Mouse (Mus musculus): ENCODE results near the gene Dgcr2.
A peak's percentile ranks its signal among the peaks of the same experiment; 100 is the strongest.

Dgcr2 gene

DNA sequence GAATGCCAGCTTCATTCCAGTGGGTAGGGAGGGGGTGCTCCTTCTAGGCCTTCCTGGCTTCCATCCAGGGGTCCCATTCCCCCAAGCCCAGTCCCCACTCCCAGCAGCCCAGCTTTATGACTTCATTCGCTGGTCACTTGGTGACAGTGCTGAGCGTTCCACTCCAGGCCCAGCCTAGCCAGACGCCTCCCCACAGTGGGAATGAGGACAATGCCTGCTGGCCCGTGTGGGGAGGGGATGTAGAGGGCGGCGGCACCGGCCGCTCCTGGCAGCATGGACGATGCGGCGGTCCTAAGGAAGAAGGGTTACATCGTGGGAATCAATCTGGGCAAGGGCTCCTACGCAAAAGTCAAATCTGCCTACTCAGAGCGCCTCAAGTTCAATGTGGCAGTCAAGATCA, at the start of gene Dgcr2, which contains the start of gene Tssk2:
TSS of gene Dgcr2 (minus strand) at position 101 of the 400 bp plus-strand sequence.
TSS of gene Tssk2 (plus strand) at position 176 of the 400 bp plus-strand sequence.
- DNase-seq (ENCODE audit: low read depth) = no peak

DNA sequence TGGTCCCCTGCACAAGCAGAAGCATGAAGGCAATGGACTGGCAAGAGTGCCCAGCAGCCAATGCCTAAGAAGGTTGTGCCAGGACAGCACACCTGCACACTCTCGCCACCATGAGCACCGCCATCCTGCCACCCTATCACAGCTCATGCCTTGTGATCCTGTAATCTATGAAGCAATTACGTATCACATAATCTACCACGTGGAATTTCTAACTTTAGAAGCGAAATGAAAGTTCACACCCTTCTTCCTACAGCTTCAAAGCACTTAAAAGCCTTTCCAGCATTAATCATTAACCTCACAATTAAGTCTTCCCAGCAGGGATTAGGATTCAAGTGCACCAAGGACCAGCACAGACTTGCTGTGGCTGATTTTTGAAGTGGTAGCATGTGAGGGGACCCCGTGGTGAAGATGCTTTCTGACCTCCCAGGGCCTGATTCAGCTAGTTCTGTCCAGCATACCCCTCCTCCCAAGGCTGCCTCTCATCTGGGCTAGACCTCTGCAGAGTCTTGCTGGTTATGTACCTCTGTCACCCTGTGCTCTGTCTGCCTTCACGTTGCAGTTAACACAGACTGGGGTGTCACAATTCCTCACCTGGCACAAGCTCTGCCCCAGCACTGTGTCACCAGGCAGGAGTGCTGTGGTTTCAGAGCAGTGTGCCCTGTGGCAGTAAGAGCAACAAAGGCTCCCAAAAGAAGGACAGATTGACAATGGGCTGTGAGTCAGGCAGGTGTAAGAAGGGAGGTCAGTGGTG, 46.9 kb upstream of the Dgcr2 start:
- DNase-seq (ENCODE audit: low read depth) = no peak

DNA sequence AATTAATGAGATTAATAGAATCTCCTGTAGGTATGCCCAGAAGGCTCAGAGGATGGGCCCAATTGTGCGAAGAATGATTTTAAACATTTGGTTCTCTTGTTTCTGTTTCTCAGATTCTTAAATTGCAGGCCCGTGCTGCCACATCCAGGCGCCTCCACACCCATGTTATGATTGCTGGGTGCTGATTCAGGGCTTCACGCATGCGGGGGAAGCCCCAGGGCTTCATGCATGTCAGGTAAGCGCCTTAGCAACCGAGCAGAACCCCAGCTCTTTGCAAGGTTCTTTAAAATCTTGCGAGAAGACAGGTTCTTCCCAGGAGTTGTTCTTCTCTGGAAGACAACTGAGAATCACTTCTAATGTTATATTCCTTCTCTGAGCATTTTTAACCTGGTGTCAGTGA, 45.1 kb upstream of the Dgcr2 start:
- DNase-seq (ENCODE audit: low read depth) = no peak

DNA sequence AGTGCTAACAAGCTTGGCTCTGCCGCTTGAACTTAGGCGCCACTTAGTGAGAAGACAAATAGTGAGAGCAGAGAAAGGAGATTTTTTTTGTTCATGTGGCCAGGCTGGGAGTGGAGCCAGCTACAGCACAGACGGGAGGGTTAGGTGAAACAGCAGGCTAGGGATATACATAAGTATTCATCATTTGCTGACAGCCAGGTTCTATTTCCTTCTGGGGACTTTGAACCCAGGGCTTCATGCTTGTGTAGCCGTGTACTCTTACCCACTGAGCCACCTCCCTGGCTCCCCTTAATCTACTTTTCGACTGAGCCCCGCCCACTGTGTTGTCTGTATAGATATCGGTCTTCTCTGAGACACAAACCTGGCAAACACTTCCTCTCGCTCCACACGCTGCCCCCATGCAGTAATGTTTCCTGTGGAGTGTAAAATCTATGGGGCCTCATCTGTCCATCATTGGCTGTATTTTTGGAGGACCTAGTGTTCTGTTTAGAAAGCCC, 40.9 kb upstream of the Dgcr2 start:
- no peak for DNase-seq (ENCODE audit: low read depth)

DNA sequence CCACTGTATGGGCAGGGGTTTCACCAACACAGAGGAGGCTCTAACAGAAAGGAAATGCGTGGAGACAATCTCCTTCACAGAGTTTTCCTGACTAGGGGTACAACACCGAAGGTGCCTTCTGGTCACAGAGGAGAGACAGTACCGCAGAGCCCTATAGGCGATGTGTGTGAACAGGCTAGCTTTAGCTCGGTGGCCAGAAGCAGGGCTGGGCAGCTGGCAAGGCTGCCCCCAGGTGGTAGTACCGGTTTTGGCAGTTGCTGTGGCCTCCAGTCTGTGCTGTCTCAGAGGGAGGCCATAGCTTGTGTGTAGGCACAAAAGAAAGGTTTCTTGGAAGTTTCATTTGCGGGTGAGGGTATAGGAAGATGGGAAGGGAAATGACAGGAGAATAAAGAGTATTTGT, 40.5 kb upstream of the Dgcr2 start:
- peak; percentile 82 for DNase-seq (ENCODE audit: low read depth)

DNA sequence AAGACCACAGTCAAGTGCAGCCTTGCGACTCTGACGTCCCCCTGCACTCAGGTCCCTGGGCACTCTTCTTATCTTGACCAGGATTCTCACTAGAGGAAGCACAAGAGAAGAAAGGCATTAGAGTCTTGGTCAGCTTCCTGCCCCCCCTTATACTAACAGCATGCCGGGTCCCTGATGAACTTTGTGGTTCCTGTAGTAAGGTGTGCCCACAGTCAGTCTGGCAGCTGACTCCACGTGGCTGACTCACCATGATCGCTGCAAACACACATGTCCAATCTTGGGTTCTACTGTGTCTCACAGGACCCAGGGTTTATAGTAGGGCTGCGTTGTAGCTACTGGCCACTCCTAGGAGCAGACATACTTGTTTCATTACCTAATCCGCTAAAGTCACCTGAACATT, 39.8 kb upstream of the Dgcr2 start:
- no peak for DNase-seq (ENCODE audit: low read depth)

DNA sequence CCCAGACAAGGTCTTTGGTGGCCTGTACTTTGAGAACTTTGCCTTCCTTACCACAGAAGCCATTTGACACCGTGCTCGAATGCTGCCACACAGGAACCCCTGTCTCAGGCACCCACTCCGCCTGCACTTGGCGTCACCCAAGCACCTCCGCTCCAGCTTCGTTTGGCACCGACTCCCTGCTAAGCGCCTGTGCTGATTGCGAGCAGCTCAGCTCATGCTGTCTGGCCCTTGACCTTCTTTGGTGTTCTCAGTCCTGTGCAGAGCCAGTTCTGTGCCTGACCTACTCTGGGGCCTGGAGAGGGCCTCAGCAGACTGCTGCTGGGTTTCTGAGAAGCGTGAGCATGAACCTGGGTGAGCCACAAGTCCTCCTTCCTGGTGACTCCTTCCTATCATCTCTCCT, 38.4 kb upstream of the Dgcr2 start:
- DNase-seq (ENCODE audit: low read depth) = no peak

DNA sequence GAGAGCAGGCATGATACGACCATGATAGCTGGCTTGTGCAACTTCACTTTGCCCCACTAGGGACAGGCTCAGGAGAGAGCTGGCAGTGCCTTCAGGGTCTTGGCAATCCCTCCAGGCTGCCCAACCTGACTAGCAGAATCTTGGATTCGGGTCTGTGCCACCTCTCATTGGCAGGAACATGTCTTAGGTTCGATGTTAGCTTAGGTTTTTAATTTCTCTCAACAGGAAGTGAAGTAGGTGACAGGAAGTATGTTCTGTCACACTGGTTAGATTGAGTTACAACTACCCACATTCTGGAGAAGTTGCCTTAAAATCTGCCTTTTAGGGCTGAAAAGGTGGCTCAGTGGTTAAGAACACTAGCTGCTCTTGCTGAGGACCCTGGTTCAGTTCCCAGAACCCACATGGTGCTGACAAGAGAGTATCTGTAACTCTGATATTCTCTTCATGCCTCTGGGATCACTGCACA, 36.1 kb upstream of the Dgcr2 start:
- DNase-seq (ENCODE audit: low read depth) = peak; percentile 46

DNA sequence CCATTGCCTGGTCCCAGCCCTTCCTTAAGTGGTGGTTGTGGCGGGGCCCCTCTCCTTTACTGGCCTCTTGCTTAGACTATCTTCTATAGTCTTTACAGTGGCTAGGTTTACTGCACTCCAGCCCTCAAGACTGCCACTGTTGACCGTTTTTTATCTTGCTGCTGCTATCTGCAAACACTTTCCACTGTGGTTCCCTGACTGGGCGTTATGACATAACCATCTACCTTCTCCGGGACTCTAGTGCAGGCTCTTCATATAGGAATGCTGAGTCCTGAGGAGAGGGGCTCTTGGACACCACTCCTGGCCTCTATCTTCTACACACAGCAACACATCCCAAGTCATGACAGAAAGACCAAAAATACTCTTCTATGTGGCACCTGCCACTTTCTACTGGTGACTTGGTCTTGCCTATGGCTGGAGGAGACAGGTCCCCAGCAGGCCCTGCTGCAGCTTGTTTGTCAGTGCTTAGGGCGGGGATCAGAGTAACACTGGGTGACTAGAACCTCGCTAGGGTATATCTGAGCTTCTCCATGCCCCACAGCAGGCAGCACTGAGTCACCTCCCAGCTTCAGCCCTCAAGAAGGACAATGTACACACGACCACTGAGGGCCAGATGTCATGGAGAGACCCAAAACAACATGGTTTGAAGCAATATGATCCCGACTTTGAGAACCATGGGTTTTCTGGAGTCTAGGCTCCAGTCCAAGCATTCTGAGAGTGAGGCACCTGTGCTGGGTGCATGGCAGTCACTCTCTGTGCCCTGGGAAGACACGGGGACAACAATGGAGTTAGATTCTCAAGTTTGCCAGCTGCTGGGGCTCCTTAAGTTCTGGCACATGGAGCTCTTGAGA, 35.5 kb upstream of the Dgcr2 start:
- no peak for DNase-seq (ENCODE audit: low read depth)

DNA sequence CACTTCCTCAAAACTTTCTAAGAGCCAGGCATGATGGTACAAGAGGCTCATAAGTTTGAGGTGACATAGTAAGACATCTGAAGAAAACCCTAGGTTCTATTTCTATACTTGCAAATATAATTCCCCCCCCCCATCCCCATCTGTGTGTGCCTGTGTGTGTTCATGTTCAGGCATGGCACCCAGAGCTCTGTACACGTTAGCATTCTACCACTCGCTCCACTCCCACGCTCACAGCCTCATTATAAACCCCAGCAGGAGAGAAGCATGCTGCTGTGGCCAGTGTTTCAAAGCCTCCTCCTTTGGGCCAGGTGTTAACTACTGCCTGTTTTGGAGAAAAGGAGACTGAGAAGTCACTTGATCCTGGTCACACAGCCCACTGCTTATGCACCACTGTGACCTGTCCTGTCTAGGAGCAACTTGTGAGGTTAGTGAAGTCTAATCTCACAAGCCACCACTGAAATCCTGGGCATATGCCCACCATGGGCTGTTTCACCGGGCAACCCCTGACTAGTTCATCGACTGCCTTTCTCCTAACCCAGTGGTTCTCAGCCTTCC, 33.6 kb upstream of the Dgcr2 start:
- DNase-seq (ENCODE audit: low read depth) = no peak

DNA sequence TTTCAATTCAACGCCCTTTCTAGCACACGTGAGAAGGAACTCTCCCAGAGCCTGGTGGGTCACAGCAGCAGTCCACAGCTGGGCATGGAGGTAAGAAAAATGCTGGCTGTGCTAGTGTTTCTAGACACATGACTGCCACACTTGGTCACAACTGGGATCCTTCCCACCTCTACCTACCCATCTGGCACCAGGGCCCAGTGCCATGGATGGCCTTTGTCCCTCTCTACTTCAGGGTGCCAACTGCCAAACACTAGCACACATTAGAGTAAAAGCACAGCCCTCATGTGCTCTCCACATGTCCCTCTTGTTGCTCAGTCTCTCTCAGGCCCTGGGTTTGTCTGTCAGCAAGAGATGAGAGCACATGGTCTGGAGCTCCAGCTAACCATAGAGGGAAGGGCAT, 31.3 kb upstream of the Dgcr2 start:
- no peak for DNase-seq (ENCODE audit: low read depth)

DNA sequence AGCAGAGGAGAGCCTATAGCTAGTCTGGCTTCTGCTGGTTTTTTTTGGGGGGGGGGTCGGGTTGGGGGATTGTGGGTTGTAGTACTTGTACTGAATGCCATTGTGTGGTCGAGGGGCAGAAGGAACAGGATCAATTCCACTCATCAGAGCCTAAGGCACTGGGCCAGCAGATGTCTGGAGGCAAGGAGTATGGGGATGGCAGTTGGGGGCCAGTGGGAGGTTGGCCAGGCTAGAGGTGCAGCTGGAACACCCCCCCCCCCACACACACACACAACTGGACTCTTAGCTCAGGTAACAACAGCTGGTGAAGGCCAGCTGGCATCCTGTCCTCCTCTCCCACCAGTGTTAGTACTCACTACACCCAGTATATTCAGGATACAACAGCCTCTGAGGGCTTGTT, 30.8 kb upstream of the Dgcr2 start:
- DNase-seq (ENCODE audit: low read depth) = no peak

DNA sequence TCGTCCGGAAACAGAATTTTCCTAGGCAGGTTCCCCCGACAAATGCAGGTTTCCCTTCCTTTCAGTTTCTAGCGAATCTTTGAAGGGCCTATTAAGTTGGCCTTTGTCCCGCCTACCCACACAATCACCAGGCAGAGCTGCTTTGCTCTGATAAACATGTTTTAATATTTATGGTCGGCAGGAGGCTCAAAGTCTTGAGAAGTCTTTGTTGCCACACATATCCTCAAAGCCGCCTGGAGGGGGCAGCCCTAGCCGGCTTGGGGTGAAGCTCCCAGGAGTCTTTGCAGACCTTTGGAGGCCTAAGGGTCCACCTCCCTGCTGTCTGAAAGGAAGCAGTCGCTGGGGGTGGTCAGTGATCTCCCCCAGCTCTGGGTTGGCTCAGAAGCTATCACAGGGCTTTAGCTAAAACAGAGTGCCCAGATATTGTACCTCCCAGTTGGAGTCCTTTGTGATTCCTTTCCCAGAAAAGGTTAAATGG, 30.3 kb upstream of the Dgcr2 start:
- peak; percentile 89 for DNase-seq (ENCODE audit: low read depth)

DNA sequence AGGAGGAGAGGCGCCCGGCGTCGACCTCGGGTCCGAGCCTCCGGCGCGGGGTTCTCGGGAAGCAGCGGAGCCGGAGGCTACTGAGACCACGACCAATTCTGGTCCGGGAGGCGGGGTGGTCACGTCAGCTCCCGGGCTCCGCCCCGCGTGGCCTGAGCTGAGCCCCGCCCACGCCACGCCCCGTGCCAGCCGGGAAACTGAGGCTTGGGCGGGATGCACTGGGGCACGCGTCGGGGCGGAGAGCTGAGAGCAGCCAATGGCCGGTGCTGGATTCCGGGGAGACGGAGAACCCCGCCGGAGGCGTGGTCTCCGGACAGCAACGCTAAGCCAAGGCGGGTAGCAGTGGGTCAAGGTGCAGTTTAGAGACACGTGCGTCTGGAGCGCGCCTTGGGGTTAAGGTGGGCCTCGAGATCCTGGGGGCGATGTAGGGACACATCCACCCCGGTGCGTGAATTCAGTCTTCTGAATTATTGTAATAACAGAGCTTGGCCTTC, 29.8 kb upstream of the Dgcr2 start, which contains the start of gene Slc25a1:
TSS of gene Slc25a1 (minus strand) at position 133 of the 494 bp plus-strand sequence.
- DNase-seq (ENCODE audit: low read depth) = peak; percentile 59

DNA sequence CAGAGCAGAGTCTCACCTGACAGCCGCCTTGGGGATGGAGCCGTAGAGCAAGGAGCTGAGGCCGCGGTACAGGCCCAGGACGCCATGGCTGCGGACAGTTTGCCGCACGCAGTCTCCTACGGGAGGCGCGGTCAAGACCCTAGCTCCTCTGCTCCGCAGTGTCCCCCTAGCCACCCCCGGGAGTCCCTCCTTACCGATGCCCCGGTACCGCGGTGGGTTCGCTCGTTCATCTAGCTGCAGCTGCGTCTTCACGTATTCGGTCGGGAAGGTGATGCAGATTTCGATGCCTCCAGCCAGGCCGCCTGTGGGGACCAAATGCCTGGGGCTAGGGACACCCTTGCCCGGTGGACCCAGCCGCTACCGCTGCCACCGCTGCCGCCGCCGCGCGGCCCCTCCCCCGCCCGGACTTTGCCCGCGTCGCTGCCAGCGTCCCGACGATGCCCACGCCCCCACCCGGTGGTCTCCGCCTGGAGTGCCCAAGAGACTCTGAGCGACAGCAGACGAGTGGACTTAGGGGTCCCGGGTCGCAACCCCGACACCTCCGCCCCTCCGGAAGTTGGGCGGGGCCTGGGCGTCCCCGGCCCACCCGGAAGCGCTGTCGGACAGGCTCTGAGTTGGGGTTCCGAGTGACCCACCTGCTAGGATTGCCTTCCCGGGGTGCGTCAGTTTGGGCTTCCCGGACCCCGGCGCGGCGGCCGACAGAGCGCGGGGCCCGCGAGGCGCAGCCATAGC, 29.2 kb upstream of the Dgcr2 start:
- peak; percentile 50 for DNase-seq (ENCODE audit: low read depth)

DNA sequence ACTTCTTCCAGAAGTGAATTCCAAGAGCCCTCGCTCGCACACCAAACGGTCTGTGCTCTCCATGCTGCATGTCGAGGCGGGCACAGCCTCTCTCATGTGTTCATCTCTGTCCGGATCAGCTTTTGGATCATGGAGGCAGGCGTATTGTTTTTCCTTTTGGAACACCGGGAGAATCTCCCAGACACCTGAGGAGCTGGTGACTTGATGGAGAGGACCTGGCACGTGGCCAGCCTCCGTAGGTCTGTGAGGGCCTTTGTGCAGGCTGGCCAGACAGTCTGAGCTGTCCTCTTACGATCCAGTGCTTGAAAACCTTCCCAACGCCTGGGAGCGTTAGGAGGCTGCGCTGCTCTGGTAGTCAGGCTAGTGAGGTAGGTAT, 23.8 kb upstream of the Dgcr2 start:
- no peak for DNase-seq (ENCODE audit: low read depth)

DNA sequence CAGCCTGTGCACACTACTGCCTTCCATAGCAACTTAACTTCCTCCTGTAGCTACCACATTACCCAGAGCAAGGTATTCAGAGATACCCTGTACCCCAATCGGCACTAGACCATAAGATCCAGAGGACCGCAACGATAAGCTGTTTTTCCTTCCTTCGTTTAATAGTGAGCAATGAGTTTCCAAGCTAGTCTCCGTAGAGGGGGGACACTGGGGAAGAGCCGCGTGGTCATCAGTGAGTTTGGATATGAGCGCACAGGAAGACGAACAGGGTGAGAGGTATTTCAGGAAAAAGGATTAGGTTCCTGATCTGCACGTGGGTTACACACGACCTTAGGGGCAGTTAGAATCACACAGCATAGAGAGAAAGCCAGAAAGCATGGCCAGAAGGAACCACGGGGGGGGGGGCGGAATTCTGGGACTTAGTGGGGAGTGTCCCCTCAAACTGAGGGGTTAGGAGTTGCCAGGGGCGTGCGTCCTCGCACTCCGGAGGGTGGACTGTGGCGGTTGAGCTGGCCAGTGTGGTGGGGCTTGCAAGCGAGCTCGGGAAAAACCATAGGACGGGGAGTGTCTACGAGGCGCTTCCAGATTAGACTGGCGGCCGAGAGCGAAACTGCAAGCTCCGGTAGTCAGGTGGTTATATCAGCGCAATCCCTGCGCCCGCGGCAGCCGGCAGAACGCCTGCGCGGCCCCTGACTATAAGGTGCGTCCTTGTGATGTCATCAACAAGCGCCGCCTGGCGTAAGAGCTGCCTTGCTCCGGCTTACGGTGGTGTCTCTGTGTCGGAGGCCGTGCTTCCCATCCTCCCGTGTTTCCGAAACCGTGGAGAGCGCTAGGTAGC, 23.2 kb upstream of the Dgcr2 start:
- DNase-seq (ENCODE audit: low read depth) = peak; percentile 97

DNA sequence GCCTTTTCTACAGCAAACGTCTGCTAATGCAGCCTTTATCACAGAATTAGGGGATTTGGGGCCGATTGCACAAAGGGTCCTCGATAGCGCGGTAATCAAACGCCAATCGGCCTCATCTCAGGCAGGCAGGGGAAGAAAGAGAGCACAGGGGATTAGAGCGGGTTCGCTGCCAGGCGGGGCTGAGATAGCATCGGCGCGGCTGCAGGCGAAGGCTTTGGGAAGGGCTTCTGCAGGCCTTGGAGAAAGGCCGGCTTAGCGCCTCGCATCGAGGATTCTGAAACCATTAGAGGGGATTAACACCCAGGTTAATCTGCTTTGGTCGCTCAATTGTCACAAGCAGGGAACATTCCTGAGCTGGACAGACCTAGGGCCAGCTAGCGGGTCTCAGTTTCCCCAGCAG, 22.2 kb upstream of the Dgcr2 start:
- no peak for DNase-seq (ENCODE audit: low read depth)

DNA sequence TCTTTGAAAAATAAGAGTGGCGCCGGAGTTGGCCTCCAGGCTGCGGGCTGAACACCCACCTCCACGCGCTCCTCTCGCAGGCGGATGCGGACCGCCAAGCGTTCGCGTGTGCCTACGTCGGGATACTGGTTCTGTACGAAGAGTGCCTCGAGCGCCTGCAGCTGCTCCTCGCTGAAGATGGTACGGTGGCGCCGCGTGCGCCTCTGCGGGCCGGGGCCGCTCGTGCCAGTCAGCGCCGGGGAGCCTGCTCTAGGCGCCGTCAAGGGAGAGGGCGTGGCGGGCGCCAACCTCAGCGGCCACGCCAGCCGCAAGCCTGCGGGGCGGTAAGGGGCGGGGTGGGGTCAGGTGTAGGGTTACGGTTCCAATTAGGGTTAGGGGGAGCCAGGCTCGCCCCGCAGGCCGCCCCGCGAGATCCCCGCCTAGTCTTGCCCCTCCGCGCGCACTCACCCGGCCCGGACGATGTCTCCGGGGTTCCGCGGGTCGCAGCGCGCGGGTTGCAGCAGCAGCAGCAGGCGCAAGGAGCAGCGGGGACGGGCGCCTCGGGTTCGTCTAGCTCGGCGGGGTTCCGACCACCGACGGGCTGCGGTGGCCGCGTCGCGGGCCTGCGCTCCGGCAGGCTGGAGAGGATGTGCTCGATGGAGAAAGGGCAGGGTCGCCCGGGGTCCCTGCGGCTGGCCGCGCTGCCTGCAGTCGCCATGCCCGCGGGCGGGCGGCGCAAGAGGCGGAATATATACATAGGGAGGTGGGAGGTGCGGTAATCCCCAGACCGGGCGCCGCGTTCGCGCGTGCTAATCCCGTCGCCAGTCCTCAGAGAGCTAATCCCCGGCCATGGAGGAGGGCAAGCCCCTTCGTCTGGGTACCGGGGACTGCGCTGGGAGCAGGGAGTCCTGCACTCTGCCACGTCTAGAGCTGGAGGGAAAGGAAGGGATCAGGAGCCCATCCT, 16.2 kb upstream of the Dgcr2 start, which contains the start of gene Gsc2:
TSS of gene Gsc2 (minus strand) at position 753 of the 943 bp plus-strand sequence.
- peak; percentile 46 for DNase-seq (ENCODE audit: low read depth)

Data from naive thymus-derived CD4-positive, alpha-beta T cell, adult 2 months (primary cell).